Mouse (Mus musculus): ENCODE results near the gene Unc13d. TPM values are rescaled to one million over a fixed set of nuclear protein-coding genes. Genes with fewer than 3 reads are reported as not detected.
A peak's percentile ranks its signal among the peaks of the same experiment; 100 is the strongest.
"Not testable (repeated sequence)": the region's sequence is repeated elsewhere in the genome, so short reads cannot be mapped to it uniquely, and the experiment has no call there.

Gene Unc13d
- total and polyA plus RNA-seq, 3 experiments = 8.9 to 15.7 (median 14.0) TPM

DNA sequence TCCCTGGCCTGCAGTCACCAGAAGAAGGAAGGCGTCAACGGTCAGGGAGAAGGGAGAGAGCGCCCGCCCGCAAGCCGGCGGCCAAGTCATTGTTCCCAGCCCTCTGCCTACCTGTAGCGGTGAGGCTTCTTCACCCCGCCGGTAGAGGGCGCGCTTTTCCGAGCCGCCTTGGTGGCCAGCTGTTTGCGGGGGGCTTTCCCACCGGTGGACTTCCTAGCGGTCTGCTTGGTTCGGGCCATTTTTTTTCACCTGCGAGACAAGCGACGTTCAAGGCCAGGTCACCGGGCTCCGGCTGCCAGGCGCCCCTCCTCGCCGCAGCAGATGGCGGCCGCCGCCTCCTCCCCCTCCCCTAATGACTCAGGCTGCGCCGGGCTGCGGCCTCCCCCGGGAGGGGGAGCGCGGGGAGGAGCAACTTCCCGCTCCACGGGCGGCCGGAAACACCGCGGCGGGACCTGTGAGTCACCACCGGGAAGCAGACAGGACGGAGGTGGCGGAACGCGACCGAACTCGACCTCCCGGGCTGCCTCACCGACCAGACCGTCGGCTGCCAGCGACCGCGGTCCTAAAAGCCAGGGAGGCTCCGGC, 53.9 kb downstream of the Unc13d start:
- DNase-seq (ENCODE audit: extremely low read depth) = peak; percentile 90
- no peak for TF ChIP-seq ZKSCAN1 (IDR thresholded peaks at IDR 0.05; ENCODE audit: borderline replicate concordance, low read depth, low read length)
- TF ChIP-seq CHD1 (IDR thresholded peaks at IDR 0.05; ENCODE audit: low read depth, low read length) = 0 out of 2 replicates have a peak, but pooled peaks have one; percentile 48
- peak; percentile 80; the same call in 1 of the 2 replicates for TF ChIP-seq UBTF (IDR thresholded peaks at IDR 0.05; ENCODE audit: low read depth, low read length)
- peak in 1 of 2 experiments; percentile 70; a peak in 2 of 4 replicates for TF ChIP-seq CTCF (conservative IDR thresholded peaks at IDR 0.05 in 1 of 2, IDR thresholded peaks at IDR 0.05 in 1 of 2; ENCODE audit: low read depth in 2 of 2, low read length in 2 of 2)
- TF ChIP-seq MEF2A (IDR thresholded peaks at IDR 0.05; ENCODE audit: borderline replicate concordance, low read depth, low read length) = peak; percentile 70
- TF ChIP-seq JUN (IDR thresholded peaks at IDR 0.05; ENCODE audit: insufficient read depth, low read depth, low read length) = no peak
- TF ChIP-seq ETS1 (conservative IDR thresholded peaks at IDR 0.05; ENCODE audit: low read depth, low read length) = peak; percentile 64; the same call in 1 of the 2 replicates
- TF ChIP-seq BHLHE40 (IDR thresholded peaks at IDR 0.05; ENCODE audit: low read depth, low read length) = peak; percentile 49; the same call in 1 of the 2 replicates
- TF ChIP-seq MXI1 (IDR thresholded peaks at IDR 0.05; ENCODE audit: low read depth, low read length) = no peak
- no peak for TF ChIP-seq CHD2 (IDR thresholded peaks at IDR 0.05; ENCODE audit: low read length)
- TF ChIP-seq KAT2A (IDR thresholded peaks at IDR 0.05; ENCODE audit: insufficient replicate concordance, low read length) = no peak
- TF ChIP-seq ZNF384 (IDR thresholded peaks at IDR 0.05; ENCODE audit: low read depth, low read length) = peak; percentile 68; the same call in 1 of the 2 replicates
- Histone ChIP-seq H3K79me2 (replicated peaks; ENCODE audit: control insufficient read depth, extremely low read depth, insufficient read depth, poor library complexity, severe bottlenecking) (peaks cover 11% of the 10 kb centered on the region), H3K4me1 (ENCODE audit: control insufficient read depth in 1 of 2, insufficient read depth in 2 of 2) (peaks cover 5 to 25% of the 10 kb centered on the region in 2 experiments; a peak in 3 of 4 replicates), H3K27me3 (replicated peaks) (peaks cover 16% of the 10 kb centered on the region), H3K9ac (ENCODE audit: insufficient read depth, low read depth) (peak overlapping the region; percentile 98), H3K4me2 (ENCODE audit: insufficient read depth, low read depth, poor library complexity, severe bottlenecking) (no peak overlapping the region), H3K9me3 (replicated peaks; ENCODE audit: low read length) (no peaks in the 10 kb centered on the region), H3K27ac (ENCODE audit: insufficient read depth, low read depth) (peak overlapping the region; percentile 93), H3K36me3 (replicated peaks in 1 of 2; ENCODE audit: control insufficient read depth in 1 of 2, insufficient read depth in 1 of 2, low read length in 1 of 2) (peaks cover 17 to 23% of the 10 kb centered on the region in 2 experiments), H3K4me3 (replicated peaks in 1 of 3; ENCODE audit: low read depth in 2 of 3, low read length in 2 of 3, poor library complexity in 1 of 3) (peak overlapping the region; percentile 60 to 82 (median 81))
- dilution Hi-C loops (cut with MboI; ENCODE audit: extremely low pct_ligation_motif_present, extremely low pct_unique_long_range_greater_than_20kb, low sequenced_read_pairs) (no loop called here), in situ Hi-C loops (cut with MboI; ENCODE audit: low pct_ligation_motif_present, low pct_unique_long_range_greater_than_20kb, low sequenced_read_pairs) (loop anchor here (25.0 kb wide), 1 partner anchor 412 kb away; the partner anchor contains the start of genes Gga3, Mif4gd and Mrps7)

DNA sequence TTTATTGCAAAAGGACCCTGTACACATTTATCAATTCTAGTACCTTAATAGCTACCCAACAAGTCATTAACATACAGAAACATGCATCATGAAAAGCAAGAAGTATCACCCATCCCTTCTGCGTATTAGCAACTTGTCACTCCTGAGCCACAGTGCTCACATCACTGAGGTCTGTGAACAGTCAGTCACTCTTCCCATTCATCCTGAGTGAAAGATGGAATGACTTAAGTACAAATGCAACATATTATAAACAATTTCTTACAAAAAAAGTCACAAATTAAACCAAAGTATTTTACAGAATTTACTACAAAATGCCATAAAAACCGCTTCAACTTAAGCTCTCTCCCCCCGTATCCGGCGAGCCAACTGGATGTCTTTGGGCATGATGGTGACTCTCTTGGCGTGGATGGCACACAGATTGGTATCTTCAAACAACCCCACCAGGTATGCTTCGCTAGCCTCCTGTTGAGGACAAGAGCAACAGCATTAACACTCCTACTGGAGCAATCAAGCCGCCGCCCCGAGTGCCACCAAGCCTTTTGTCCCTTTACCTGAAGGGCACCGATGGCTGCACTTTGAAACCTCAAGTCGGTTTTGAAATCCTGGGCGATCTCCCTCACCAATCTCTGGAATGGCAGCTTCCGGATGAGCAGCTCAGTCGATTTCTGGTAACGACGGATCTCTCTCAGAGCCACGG, 54.5 kb downstream of the Unc13d start:
- peak overlapping the region; percentile 60 to 82 (median 81) for H3K4me3 ChIP-seq (replicated peaks in 1 of 3; ENCODE audit: low read depth in 2 of 3, low read length in 2 of 3, poor library complexity in 1 of 3)
- peaks cover 13% of the 10 kb centered on the region for H3K27me3 ChIP-seq (replicated peaks)
- TF ChIP-seq CHD1 (IDR thresholded peaks at IDR 0.05; ENCODE audit: low read depth, low read length) = 0 out of 2 replicates have a peak, but pooled peaks have one; percentile 4
- H3K4me2 ChIP-seq (ENCODE audit: insufficient read depth, low read depth, poor library complexity, severe bottlenecking) = peak overlapping the region; percentile 7; the same call in 1 of the 2 replicates
- dilution Hi-C loops (cut with MboI; ENCODE audit: extremely low pct_ligation_motif_present, extremely low pct_unique_long_range_greater_than_20kb, low sequenced_read_pairs); DNase-seq (ENCODE audit: extremely low read depth); H3K9me3 ChIP-seq (replicated peaks; ENCODE audit: low read length): not testable (repeated sequence)
- H3K27ac ChIP-seq (ENCODE audit: insufficient read depth, low read depth) = peak overlapping the region; percentile 93
- peak overlapping the region; percentile 98 for H3K9ac ChIP-seq (ENCODE audit: insufficient read depth, low read depth)
- in situ Hi-C loops (cut with MboI; ENCODE audit: low pct_ligation_motif_present, low pct_unique_long_range_greater_than_20kb, low sequenced_read_pairs) = loop anchor here (25.0 kb wide), 1 partner anchor 411 kb away; the partner anchor contains the start of genes Gga3, Mif4gd and Mrps7
- peaks cover 2 to 22% of the 10 kb centered on the region in 2 experiments; a peak in 3 of 4 replicates for H3K4me1 ChIP-seq (ENCODE audit: control insufficient read depth in 1 of 2, insufficient read depth in 2 of 2)
- peaks cover 11% of the 10 kb centered on the region for H3K79me2 ChIP-seq (replicated peaks; ENCODE audit: control insufficient read depth, extremely low read depth, insufficient read depth, poor library complexity, severe bottlenecking)
- H3K36me3 ChIP-seq (replicated peaks in 1 of 2; ENCODE audit: control insufficient read depth in 1 of 2, insufficient read depth in 1 of 2, low read length in 1 of 2) = peaks cover 17 to 23% of the 10 kb centered on the region in 2 experiments
